Mouse (Mus musculus): ENCODE measurements around the gene Arpc5l.

DNA sequence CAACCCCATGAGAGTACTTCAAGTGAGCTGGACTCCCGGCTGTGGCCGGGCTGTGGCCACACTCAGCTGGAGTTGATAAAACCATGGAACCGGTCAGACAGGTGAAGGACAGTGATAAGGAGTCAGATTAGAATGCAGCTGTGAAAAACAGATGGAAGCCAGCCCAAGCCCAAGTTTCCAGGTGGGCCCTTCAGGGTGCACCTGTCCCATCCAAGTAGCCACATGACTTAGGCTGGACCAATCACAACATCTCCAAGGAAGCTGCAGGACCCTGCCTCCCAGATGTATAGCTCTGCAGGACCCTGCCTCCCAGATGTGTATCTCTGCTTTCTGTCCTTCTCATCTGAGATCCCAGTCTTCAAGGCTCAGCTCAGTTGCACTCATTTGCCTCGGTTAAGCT is 13.1 kb upstream of the Arpc5l start:
- TF ChIP-seq CTCF (IDR thresholded peaks at IDR 0.05; ENCODE audit: borderline replicate concordance, insufficient read depth, low read depth, low read length) (no peak), POLR2A (IDR thresholded peaks at IDR 0.05; ENCODE audit: borderline replicate concordance, insufficient read depth, low read length) (no peak)
